Mouse (Mus musculus) cerebellum, adult 2 months (tissue): ENCODE data around the gene Dlst.
A peak's percentile ranks its signal among the peaks of the same experiment; 100 is the strongest.

ENCODE experiments used
- CTCF ChIP-seq: fragments of 200-500 bp; IDR thresholded peaks from 2 replicates; pipeline ENCODE4 v1.5.1; 2011; ENCODE audit warnings: low read depth, mild to moderate bottlenecking, control low read depth, low read length, moderate library complexity, borderline replicate concordance; ENCODE audit not compliant: insufficient read depth
- POLR2A ChIP-seq: fragments of 200-500 bp; IDR thresholded peaks from 2 replicates; pipeline ENCODE4 v1.6.1; 2011; ENCODE audit warnings: low read length, control low read depth, borderline replicate concordance; ENCODE audit not compliant: insufficient read depth

DNA sequence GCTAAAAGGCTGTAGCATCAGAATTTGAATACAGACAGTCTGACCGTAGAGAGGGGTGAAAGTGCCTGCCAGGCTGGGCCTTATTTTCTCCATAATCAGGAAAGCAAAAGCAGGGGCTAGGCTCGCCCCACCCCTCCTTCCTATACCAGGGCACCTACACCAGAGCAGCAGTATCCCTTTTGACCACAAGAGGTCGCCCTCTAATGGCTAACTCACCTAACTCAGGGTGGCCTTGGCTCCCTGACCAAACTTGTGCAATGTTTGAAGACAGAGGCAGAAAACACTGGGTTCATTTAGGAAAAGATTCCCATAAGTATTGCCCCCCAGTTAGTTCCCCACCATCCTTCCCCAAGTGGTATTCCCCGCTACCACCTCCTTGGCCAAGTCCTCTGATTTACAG is 32.2 kb downstream of the Dlst start:
- TF ChIP-seq POLR2A, result no peak
- peak; percentile 93 for TF ChIP-seq CTCF
